Mouse (Mus musculus): Measurements from ENCODE around the gene Macrod2.

DNA sequence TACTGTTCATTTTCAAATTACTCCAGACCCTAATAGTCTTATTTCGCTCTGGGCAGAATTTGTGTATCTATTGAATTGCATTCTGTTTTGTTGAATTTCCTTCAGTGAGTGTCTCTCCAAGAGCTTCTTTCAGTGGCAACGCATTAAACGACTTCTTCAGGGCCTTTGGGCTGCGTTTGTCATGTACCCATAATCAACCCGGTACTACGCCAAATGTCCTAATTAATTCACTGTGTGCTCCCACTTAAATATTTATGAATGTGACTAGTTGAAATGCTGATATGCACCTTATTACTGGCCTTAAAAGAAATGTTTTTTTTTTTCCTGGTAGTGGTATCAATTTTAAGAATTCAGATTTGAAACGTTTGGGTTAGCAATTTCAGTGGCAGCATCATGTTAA is 763.1 kb downstream of the Macrod2 start:
- TF ChIP-seq CTCF (IDR thresholded peaks at IDR 0.05; ENCODE audit: insufficient read depth, low read depth, low read length) (no peak), POLR2A (IDR thresholded peaks at IDR 0.05; ENCODE audit: insufficient read depth, low read depth, low read length) (no peak)
